Mouse (Mus musculus) hindbrain, embryonic 13.5 days (tissue): ENCODE data around the gene Gstt2. TPM values are rescaled to one million over a fixed set of nuclear protein-coding genes. Genes with fewer than 3 reads are reported as not detected.

Experiments used
- ATAC-seq: fragments of 200-750 bp; cut with Nextera tagmentation; 2 replicates; pipeline ENCODE4 v1.8.0; 2017; ENCODE audit warnings: moderate TSS enrichment; ENCODE audit not compliant: low FRiP score
- H3K27ac ChIP-seq: fragments of 300-500 bp; sonication (generic); 2 replicates; pipeline ENCODE4 v1.5.1; 2015; ENCODE audit warnings: inconsistent platforms, mild to moderate bottlenecking, moderate library complexity
- H3K27me3 ChIP-seq: fragments of 300-500 bp; sonication (generic); 2 replicates; pipeline ENCODE4 v1.6.1; 2015; ENCODE audit warnings: mild to moderate bottlenecking, inconsistent platforms
- H3K36me3 ChIP-seq: fragments of 300-500 bp; sonication (generic); 2 replicates; pipeline ENCODE4 v1.6.1; 2015; ENCODE audit warnings: mild to moderate bottlenecking, inconsistent platforms
- H3K4me1 ChIP-seq: fragments of 300-500 bp; sonication (generic); replicated peaks from 2 replicates; pipeline ENCODE4 v1.6.1; 2015; ENCODE audit warnings: inconsistent platforms
- H3K4me2 ChIP-seq: fragments of 300-500 bp; sonication (generic); 2 replicates; pipeline ENCODE4 v1.6.1; 2015; ENCODE audit warnings: inconsistent platforms, mild to moderate bottlenecking, moderate library complexity
- H3K4me3 ChIP-seq: fragments of 300-500 bp; sonication (generic); 2 replicates; pipeline ENCODE4 v1.5.1; 2015; ENCODE audit warnings: mild to moderate bottlenecking, inconsistent platforms
- H3K9ac ChIP-seq: fragments of 300-500 bp; sonication (generic); 2 replicates; pipeline ENCODE4 v1.6.1; 2015; ENCODE audit warnings: mild to moderate bottlenecking, inconsistent platforms
- H3K9me3 ChIP-seq: fragments of 300-500 bp; sonication (generic); 2 replicates; pipeline ENCODE4 v1.6.1; 2016; ENCODE audit warnings: inconsistent platforms
- WGBS: fragments of 180-500 bp; shearing (Covaris S2); methylation state at CpG from one replicate; pipeline ENCODE4 v1.1.7; 2015; 5-methylcytosine and 5-hydroxymethylcytosine counted together
- polyA plus RNA-seq: library from polyadenylated mRNA; unstranded; fragments of >200 nt; fragmentation: Nextera tagmentation; extraction: Ambion mirVana; gene quantifications from 2 replicates; pipeline ENCODE4 v1.2.1, GENCODE M21; 2015

Gene Gstt2
- polyA plus RNA-seq, result 6.9 and 7.1 TPM in 2 replicates

- Histone ChIP-seq H3K4me3 (peak within 1 kb of the TSS; percentile 48), H3K4me2 (peak within 1 kb of the TSS; percentile 64), H3K9ac (peak within 1 kb of the TSS; percentile 73), H3K36me3 (no peaks in the 10 kb centered on the region), H3K9me3 (no peaks in the 10 kb centered on the region), H3K27ac (peak within 1 kb of the TSS; percentile 86), H3K27me3 (peaks cover 31% of the 10 kb centered on the region), H3K4me1 (peaks cover 42% of the 10 kb centered on the region)
- WGBS, result under 1% methylated on average over 21 of the region's 21 CpGs
- ATAC-seq, result peak; percentile 92
Measured at GRCm38 (mm10) chr10:75837248-75837759, at the start of gene Gstt2. Gene Gstt2 (minus strand): TSS chr10:75837424.

DNA sequence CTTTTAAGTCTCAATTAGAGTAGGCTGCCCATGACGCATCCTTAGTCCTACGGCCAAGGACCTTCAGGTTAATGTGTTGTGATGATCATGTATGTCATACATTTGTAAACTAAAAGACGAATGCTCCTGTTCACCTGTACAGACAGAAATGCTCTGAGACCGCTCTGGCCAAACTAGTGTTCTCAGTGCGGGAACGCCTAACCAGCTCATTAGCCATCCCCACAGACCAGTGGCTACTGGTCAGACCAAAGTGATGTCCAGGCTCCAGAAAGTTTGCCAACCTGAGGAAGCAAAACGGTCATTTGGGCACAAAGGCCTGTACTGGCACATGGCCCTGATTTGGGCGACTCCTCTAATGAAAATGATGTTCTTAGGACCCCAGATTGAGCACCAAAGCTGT lies 47.5 kb upstream of the Gstt2 start:
- ATAC-seq, result no peak
- H3K27ac ChIP-seq, result no peak overlapping the region
- no peak overlapping the region for H3K4me3 ChIP-seq
- peaks cover 16% of the 10 kb centered on the region for H3K4me1 ChIP-seq
- WGBS, result 95% methylated on average over 8 of the region's 8 CpGs
- no peaks in the 10 kb centered on the region for H3K27me3 ChIP-seq
- no peak overlapping the region for H3K9ac ChIP-seq
- H3K4me2 ChIP-seq, result no peak overlapping the region
- H3K36me3 ChIP-seq, result no peaks in the 10 kb centered on the region
- no peaks in the 10 kb centered on the region for H3K9me3 ChIP-seq

GRCm38 (mm10) chr10:75883232-75883552 lies 46.0 kb upstream of the Gstt2 start:
- H3K4me3 ChIP-seq, result no peak overlapping the region
- ATAC-seq, result peak; percentile 78
- H3K9me3 ChIP-seq, result no peaks in the 10 kb centered on the region
- H3K9ac ChIP-seq, result no peak overlapping the region; the same call in 1 of the 2 replicates
- peaks cover 16% of the 10 kb centered on the region for H3K4me1 ChIP-seq
- H3K4me2 ChIP-seq, result peak overlapping the region; percentile 29; the same call in 1 of the 2 replicates
- WGBS, result under 1% methylated on average over 10 of the region's 10 CpGs
- no peaks in the 10 kb centered on the region for H3K36me3 ChIP-seq
- no peaks in the 10 kb centered on the region for H3K27me3 ChIP-seq
- no peak overlapping the region for H3K27ac ChIP-seq

GRCm38 (mm10) chr10:75882433-75883231 lies 45.4 kb upstream of the Gstt2 start:
- Histone ChIP-seq H3K27me3 (no peaks in the 10 kb centered on the region), H3K9me3 (no peaks in the 10 kb centered on the region), H3K4me1 (peaks cover 16% of the 10 kb centered on the region), H3K27ac (no peak overlapping the region; the same call in 1 of the 2 replicates), H3K4me3 (no peak overlapping the region), H3K9ac (no peak overlapping the region; the same call in 1 of the 2 replicates), H3K4me2 (peak overlapping the region; percentile 29; the same call in 1 of the 2 replicates), H3K36me3 (no peaks in the 10 kb centered on the region)
- ATAC-seq, result peak; percentile 32; the same call in 1 of the 2 replicates
- WGBS, result 7% methylated on average over 15 of the region's 15 CpGs

- WGBS, result 14% methylated on average over 20 of the region's 20 CpGs
Measured at GRCm38 (mm10) chr10:75881578-75882432, 44.6 kb upstream of the Gstt2 start.

DNA sequence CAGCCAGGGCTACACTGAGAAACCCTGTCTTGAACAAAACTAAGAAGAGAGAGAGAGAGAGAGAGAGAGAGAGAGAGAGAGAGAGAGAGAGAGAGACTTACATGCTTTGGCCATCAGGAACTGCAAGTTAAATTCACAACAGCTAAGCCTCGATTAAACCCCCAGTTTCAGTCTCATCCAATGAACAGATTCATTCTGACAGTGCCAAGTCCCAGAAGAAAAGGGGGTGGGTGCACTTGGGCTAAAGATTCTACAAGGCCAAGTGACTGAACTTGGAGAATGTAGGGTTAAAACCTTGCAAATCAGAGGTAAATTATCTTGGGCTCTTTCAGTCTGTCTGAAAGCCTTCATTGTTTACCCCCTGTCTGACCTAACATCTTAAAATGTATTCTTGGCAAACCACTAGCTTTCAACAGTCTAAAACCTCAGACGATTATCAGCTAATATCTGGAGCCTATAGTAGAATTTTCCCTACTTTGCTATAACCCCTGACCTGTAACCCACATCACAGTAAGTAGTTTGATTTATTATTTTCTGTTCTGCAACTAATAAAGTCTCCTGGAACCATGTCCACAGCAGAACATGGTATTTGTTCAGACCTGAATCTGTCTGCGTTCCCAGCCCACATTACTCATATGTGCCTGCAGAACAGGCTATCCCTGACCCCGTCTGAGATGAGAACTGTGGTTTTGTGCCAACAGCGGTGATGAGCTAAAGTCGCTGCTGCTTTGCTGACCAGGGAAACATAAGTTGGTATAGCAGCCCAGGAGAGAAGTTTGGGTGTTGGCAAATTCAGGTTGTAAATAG lies 43.8 kb upstream of the Gstt2 start:
- no peak overlapping the region for H3K4me2 ChIP-seq
- ATAC-seq, result no peak
- peak overlapping the region; percentile 40 for H3K27ac ChIP-seq
- H3K9ac ChIP-seq, result no peak overlapping the region
- H3K4me1 ChIP-seq, result peaks cover 16% of the 10 kb centered on the region
- H3K36me3 ChIP-seq, result no peaks in the 10 kb centered on the region
- no peaks in the 10 kb centered on the region for H3K9me3 ChIP-seq
- WGBS, result 63% methylated on average over 6 of the region's 6 CpGs
- no peak overlapping the region for H3K4me3 ChIP-seq
- H3K27me3 ChIP-seq, result no peaks in the 10 kb centered on the region

More at GRCm38 (mm10) chr10:75881578-75882432, 44.6 kb upstream of the Gstt2 start:
- Histone ChIP-seq H3K4me3 (no peak overlapping the region), H3K27me3 (no peaks in the 10 kb centered on the region), H3K9ac (no peak overlapping the region), H3K4me2 (peak overlapping the region; percentile 8; the same call in 1 of the 2 replicates), H3K36me3 (no peaks in the 10 kb centered on the region), H3K4me1 (peaks cover 16% of the 10 kb centered on the region), H3K27ac (peak overlapping the region; percentile 67), H3K9me3 (no peaks in the 10 kb centered on the region)
- ATAC-seq, result no peak

DNA sequence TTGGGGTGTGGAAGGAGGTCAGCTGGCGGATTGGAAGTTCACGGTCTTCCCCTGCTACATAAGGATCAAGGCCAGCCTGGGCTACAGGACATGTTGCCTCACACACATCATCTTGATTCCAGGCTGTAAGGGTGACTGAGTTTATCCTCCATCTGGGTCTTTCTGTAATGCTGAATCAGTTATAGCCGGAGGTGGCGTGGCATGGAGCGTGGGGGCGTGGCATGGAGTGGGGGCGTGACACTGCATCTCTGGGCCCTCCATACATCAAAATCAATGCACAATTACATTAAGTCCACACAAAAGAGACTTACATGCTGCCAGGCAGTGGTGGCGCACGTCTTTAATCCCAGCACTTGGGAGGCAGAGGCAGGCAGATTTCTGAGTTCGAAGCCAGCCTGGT lies 43.1 kb upstream of the Gstt2 start:
- Histone ChIP-seq H3K9me3 (no peaks in the 10 kb centered on the region), H3K36me3 (no peaks in the 10 kb centered on the region), H3K4me1 (peaks cover 16% of the 10 kb centered on the region), H3K4me3 (no peak overlapping the region), H3K27me3 (no peaks in the 10 kb centered on the region), H3K9ac (no peak overlapping the region), H3K4me2 (no peak overlapping the region), H3K27ac (peak overlapping the region; percentile 15; the same call in 1 of the 2 replicates)
- WGBS, result 92% methylated on average over 10 of the region's 10 CpGs
- no peak for ATAC-seq

- WGBS, result 89% methylated on average over 3 of the region's 3 CpGs
- Histone ChIP-seq H3K9me3 (no peaks in the 10 kb centered on the region), H3K4me1 (peaks cover 19% of the 10 kb centered on the region), H3K9ac (no peak overlapping the region), H3K27ac (no peak overlapping the region), H3K4me3 (no peak overlapping the region), H3K27me3 (no peaks in the 10 kb centered on the region), H3K36me3 (no peaks in the 10 kb centered on the region), H3K4me2 (no peak overlapping the region)
- ATAC-seq, result no peak
Measured at GRCm38 (mm10) chr10:75878836-75879235, 41.6 kb upstream of the Gstt2 start.

- H3K4me3 ChIP-seq, result peak overlapping the region; percentile 36
- ATAC-seq, result no peak; the same call in 1 of the 2 replicates
Measured at GRCm38 (mm10) chr10:75873543-75874170, 36.4 kb upstream of the Gstt2 start.

DNA sequence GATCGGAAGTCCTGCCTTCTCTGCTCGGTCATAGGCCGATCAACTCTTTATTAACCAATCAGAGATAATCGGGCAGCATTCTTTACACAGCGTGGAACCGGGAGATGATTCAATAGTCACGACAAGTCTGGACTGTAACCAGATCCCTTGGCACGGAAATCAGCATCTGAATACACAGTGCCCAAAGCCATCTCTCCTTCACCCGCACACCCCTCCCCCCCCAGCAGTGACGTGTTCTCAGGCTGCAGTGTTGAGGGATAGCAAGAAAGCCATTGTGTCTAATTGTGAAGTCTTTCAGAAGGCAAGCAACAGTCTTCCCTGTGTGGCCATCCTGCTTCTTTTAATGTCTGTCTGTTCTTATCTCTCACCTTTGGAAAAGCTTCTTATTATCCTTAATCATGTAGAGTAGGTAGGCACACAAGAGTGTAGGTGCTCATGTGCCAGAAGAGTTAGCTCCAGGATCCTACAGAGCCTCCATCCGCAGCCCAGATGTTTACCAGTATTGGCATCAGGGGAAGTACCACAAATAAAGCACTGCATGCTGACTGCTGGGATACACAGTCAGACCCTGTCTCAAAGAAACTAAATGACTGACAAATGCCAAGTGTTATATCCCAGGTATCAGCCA lies 35.8 kb upstream of the Gstt2 start:
- H3K9me3 ChIP-seq, result no peaks in the 10 kb centered on the region
- peaks cover 16% of the 10 kb centered on the region for H3K4me1 ChIP-seq
- peak overlapping the region; percentile 67 for H3K9ac ChIP-seq
- H3K36me3 ChIP-seq, result no peaks in the 10 kb centered on the region
- H3K4me3 ChIP-seq, result peak overlapping the region; percentile 36
- peak overlapping the region; percentile 93 for H3K27ac ChIP-seq
- WGBS, result 2% methylated on average over 11 of the region's 11 CpGs
- no peaks in the 10 kb centered on the region for H3K27me3 ChIP-seq
- peak; percentile 98 for ATAC-seq
- H3K4me2 ChIP-seq, result peak overlapping the region; percentile 62

More at GRCm38 (mm10) chr10:75873543-75874170, 36.4 kb upstream of the Gstt2 start:
- peaks cover 16% of the 10 kb centered on the region for H3K4me1 ChIP-seq
- WGBS, result 10% methylated on average over 10 of the region's 10 CpGs
- H3K36me3 ChIP-seq, result no peaks in the 10 kb centered on the region
- peak overlapping the region; percentile 62 for H3K4me2 ChIP-seq
- H3K9ac ChIP-seq, result peak overlapping the region; percentile 67
- H3K27me3 ChIP-seq, result no peaks in the 10 kb centered on the region
- peak overlapping the region; percentile 93 for H3K27ac ChIP-seq
- no peaks in the 10 kb centered on the region for H3K9me3 ChIP-seq
